Mouse (Mus musculus): ENCODE measurements at regions not wholly inside any gene's neighbourhood (a gene's known extent, or its start where the extent isn't known, plus 50 kb on each side); places are given as distances from the start of the nearest gene placed in this dataset.

- DNase-seq (ENCODE audit: low read depth, low spot score) = peak; percentile 26
- Histone ChIP-seq H3K36me3 (ENCODE audit: control insufficient read depth, insufficient read depth, low read length, poor library complexity, severe bottlenecking) (no peaks in the 10 kb centered on the region), H3K27me3 (ENCODE audit: control insufficient read depth, insufficient read depth, low read length, poor library complexity, severe bottlenecking) (no peaks in the 10 kb centered on the region)
Measured at GRCm38 (mm10) chr7:110679916-110680315, 52.5 kb downstream of the Adm start.

GRCm38 (mm10) chr7:110682911-110683310, 55.5 kb downstream of the Adm start:
- Histone ChIP-seq H3K27me3 (ENCODE audit: control insufficient read depth, insufficient read depth, low read length, poor library complexity, severe bottlenecking) (no peaks in the 10 kb centered on the region), H3K36me3 (ENCODE audit: control insufficient read depth, insufficient read depth, low read length, poor library complexity, severe bottlenecking) (no peaks in the 10 kb centered on the region)
- no peak for DNase-seq (ENCODE audit: low read depth, low spot score)

GRCm38 (mm10) chr7:110688884-110689681, 61.6 kb downstream of the Adm start:
- H3K36me3 ChIP-seq (ENCODE audit: control insufficient read depth, insufficient read depth, low read length, poor library complexity, severe bottlenecking) = no peaks in the 10 kb centered on the region
- DNase-seq (ENCODE audit: low read depth, low spot score) = peak; percentile 69
- H3K27me3 ChIP-seq (ENCODE audit: control insufficient read depth, insufficient read depth, low read length, poor library complexity, severe bottlenecking) = no peaks in the 10 kb centered on the region

- H3K27me3 ChIP-seq (ENCODE audit: control insufficient read depth, insufficient read depth, low read length, poor library complexity, severe bottlenecking) = no peaks in the 10 kb centered on the region
- no peaks in the 10 kb centered on the region for H3K36me3 ChIP-seq (ENCODE audit: control insufficient read depth, insufficient read depth, low read length, poor library complexity, severe bottlenecking)
- no peak for DNase-seq (ENCODE audit: low read depth, low spot score)
Measured at GRCm38 (mm10) chr7:110690241-110690640, 62.8 kb downstream of the Adm start.

- no peaks in the 10 kb centered on the region for H3K27me3 ChIP-seq (ENCODE audit: control insufficient read depth, insufficient read depth, low read length, poor library complexity, severe bottlenecking)
- DNase-seq (ENCODE audit: low read depth, low spot score) = no peak
- H3K36me3 ChIP-seq (ENCODE audit: control insufficient read depth, insufficient read depth, low read length, poor library complexity, severe bottlenecking) = no peaks in the 10 kb centered on the region
Measured at GRCm38 (mm10) chr7:110690856-110691255, 63.4 kb downstream of the Adm start.

GRCm38 (mm10) chr7:110694262-110694661, 66.8 kb downstream of the Adm start:
- DNase-seq (ENCODE audit: low read depth, low spot score) = no peak
- Histone ChIP-seq H3K27me3 (ENCODE audit: control insufficient read depth, insufficient read depth, low read length, poor library complexity, severe bottlenecking) (no peaks in the 10 kb centered on the region), H3K36me3 (ENCODE audit: control insufficient read depth, insufficient read depth, low read length, poor library complexity, severe bottlenecking) (no peaks in the 10 kb centered on the region)

- DNase-seq (ENCODE audit: low read depth, low spot score) = no peak
- Histone ChIP-seq H3K36me3 (ENCODE audit: control insufficient read depth, insufficient read depth, low read length, poor library complexity, severe bottlenecking) (no peaks in the 10 kb centered on the region), H3K27me3 (ENCODE audit: control insufficient read depth, insufficient read depth, low read length, poor library complexity, severe bottlenecking) (no peaks in the 10 kb centered on the region)
Measured at GRCm38 (mm10) chr7:110695729-110696128, 68.3 kb downstream of the Adm start.

- DNase-seq (ENCODE audit: low read depth, low spot score) = no peak
- H3K27me3 ChIP-seq (ENCODE audit: control insufficient read depth, insufficient read depth, low read length, poor library complexity, severe bottlenecking) = no peaks in the 10 kb centered on the region
- H3K36me3 ChIP-seq (ENCODE audit: control insufficient read depth, insufficient read depth, low read length, poor library complexity, severe bottlenecking) = no peaks in the 10 kb centered on the region
Measured at GRCm38 (mm10) chr7:110698211-110699153, 69.5 kb upstream of the Ampd3 start.

GRCm38 (mm10) chr7:110699596-110699995, 68.4 kb upstream of the Ampd3 start:
- no peaks in the 10 kb centered on the region for H3K36me3 ChIP-seq (ENCODE audit: control insufficient read depth, insufficient read depth, low read length, poor library complexity, severe bottlenecking)
- H3K27me3 ChIP-seq (ENCODE audit: control insufficient read depth, insufficient read depth, low read length, poor library complexity, severe bottlenecking) = no peaks in the 10 kb centered on the region
- DNase-seq (ENCODE audit: low read depth, low spot score) = no peak

GRCm38 (mm10) chr7:110701681-110702413, 66.2 kb upstream of the Ampd3 start:
- no peak for DNase-seq (ENCODE audit: low read depth, low spot score)
- Histone ChIP-seq H3K36me3 (ENCODE audit: control insufficient read depth, insufficient read depth, low read length, poor library complexity, severe bottlenecking) (no peaks in the 10 kb centered on the region), H3K27me3 (ENCODE audit: control insufficient read depth, insufficient read depth, low read length, poor library complexity, severe bottlenecking) (no peaks in the 10 kb centered on the region)

GRCm38 (mm10) chr7:110702414-110702783, 65.6 kb upstream of the Ampd3 start:
- no peak for DNase-seq (ENCODE audit: low read depth, low spot score)
- H3K36me3 ChIP-seq (ENCODE audit: control insufficient read depth, insufficient read depth, low read length, poor library complexity, severe bottlenecking) = no peaks in the 10 kb centered on the region

GRCm38 (mm10) chr7:110705311-110706000, 62.5 kb upstream of the Ampd3 start:
- DNase-seq (ENCODE audit: low read depth, low spot score) = no peak
- Histone ChIP-seq H3K36me3 (ENCODE audit: control insufficient read depth, insufficient read depth, low read length, poor library complexity, severe bottlenecking) (no peaks in the 10 kb centered on the region), H3K27me3 (ENCODE audit: control insufficient read depth, insufficient read depth, low read length, poor library complexity, severe bottlenecking) (no peaks in the 10 kb centered on the region)

More at GRCm38 (mm10) chr7:110702414-110702783, 65.6 kb upstream of the Ampd3 start:
- no peaks in the 10 kb centered on the region for H3K27me3 ChIP-seq (ENCODE audit: control insufficient read depth, insufficient read depth, low read length, poor library complexity, severe bottlenecking)

- no peaks in the 10 kb centered on the region for H3K36me3 ChIP-seq (ENCODE audit: control insufficient read depth, insufficient read depth, low read length, poor library complexity, severe bottlenecking)
- no peaks in the 10 kb centered on the region for H3K27me3 ChIP-seq (ENCODE audit: control insufficient read depth, insufficient read depth, low read length, poor library complexity, severe bottlenecking)
- DNase-seq (ENCODE audit: low read depth, low spot score) = no peak
Measured at GRCm38 (mm10) chr7:110706001-110706695, 61.9 kb upstream of the Ampd3 start.

- H3K27me3 ChIP-seq (ENCODE audit: control insufficient read depth, insufficient read depth, low read length, poor library complexity, severe bottlenecking) = no peaks in the 10 kb centered on the region
- no peak for DNase-seq (ENCODE audit: low read depth, low spot score)
- no peaks in the 10 kb centered on the region for H3K36me3 ChIP-seq (ENCODE audit: control insufficient read depth, insufficient read depth, low read length, poor library complexity, severe bottlenecking)
Measured at GRCm38 (mm10) chr7:110706696-110707087, 61.3 kb upstream of the Ampd3 start.

All from splenic B cell, adult 2 months (primary cell).